Mouse (Mus musculus): ENCODE measurements around the gene Cdk14. TPM values are rescaled to one million over a fixed set of nuclear protein-coding genes. Genes with fewer than 3 reads are reported as not detected.
"Not testable (repeated sequence)": the region's sequence is repeated elsewhere in the genome, so short reads cannot be mapped to it uniquely, and the experiment has no call there.

The Cdk14 gene
- total RNA-seq, 2 experiments from 2014 or later: 160 to 162 TPM

- DNase-seq (ENCODE audit: low spot score in 2 of 2): no peak
Observed at GRCm38 (mm10) chr5:5266787-5267126, 153.4 kb downstream of the Cdk14 start.

- peak; percentile 79 to 83 for DNase-seq (ENCODE audit: low spot score in 2 of 2)
Observed at GRCm38 (mm10) chr5:5265861-5266786, 154.0 kb downstream of the Cdk14 start.

DNA sequence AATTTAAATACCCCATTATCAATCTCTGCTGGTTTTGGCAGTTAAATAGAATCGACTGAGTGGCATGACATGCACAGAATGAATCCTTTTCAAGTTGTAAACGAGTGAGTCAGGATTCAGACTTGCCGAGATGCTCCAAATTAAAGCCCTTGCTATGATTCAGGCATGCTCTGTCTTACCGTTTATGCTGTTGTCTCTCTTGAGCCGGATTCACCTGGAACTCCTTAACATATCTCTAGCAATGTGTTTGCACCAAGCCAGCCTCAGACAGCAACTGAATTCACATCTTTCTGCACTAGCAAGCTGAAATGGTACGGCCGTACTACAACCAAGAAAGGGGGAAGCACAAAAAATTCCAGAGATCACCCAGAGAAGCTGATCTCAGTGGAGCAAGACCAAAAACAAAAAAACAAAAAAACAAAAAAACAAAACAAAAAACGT, 154.7 kb downstream of the Cdk14 start:
- peak in 1 of 2 experiments; percentile 31 for DNase-seq (ENCODE audit: low spot score in 2 of 2)

GRCm38 (mm10) chr5:5264712-5265111, 155.4 kb downstream of the Cdk14 start:
- no peak for DNase-seq (ENCODE audit: low spot score in 2 of 2)

- no peak for DNase-seq (ENCODE audit: low spot score in 2 of 2)
Observed at GRCm38 (mm10) chr5:5261725-5262296, 158.3 kb downstream of the Cdk14 start.

DNA sequence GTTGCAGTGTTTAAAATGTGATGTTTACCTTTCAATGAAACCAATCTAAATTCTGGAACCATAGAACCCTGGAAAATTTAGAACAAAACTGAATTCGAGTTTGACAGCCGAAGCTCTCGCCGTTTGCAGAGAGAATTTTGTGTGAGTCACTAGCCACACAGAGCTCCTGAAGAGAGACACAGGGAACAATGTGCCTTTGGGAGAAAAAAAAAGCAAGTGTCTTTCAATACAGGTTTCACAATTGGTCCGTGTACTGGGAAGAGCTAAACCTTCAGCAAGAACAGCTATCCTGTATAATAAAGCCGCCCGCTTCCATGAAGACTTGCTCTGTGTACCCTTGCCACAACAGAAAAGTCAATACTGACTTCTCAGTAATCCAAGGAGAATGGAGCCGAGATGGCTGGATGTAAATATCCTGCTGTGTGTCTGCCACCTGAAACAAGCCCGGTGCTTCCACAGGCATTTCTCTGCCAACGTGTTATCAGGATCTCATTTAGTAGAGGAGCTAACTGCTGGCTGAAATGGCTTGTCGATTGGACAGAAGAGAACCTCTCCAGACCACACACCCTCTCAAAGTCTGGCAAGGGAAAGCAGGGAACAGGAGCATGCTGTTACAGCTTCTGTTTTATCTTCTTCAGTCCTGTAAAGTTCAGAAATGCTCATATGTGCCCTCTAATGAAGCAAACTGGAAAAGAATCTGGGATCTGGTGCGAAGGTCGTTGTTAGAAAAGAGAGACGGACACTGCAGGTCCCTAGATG, 159.0 kb downstream of the Cdk14 start:
- no peak for DNase-seq (ENCODE audit: low spot score in 2 of 2)

DNA sequence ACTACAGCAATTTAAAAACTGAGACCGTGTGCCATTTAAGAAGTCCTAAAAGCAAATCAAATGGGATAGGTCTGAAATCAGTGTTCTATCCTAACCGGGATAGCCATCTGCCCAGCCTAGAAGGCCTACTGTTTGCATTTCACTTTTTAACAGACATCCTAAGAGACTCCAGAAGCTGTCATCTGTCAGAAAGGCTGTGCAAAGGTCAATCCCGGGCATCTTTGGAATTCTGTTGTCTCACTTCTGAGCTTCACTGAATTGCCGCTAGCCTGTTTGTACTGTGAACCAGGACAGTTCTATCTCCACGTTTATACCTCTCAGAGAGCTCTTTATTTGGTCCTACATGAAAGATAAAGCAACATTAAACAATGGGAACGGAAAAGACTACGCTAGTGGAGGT, 159.8 kb downstream of the Cdk14 start:
- no peak for DNase-seq (ENCODE audit: low spot score in 2 of 2)

- DNase-seq (ENCODE audit: low spot score in 2 of 2): no peak
Observed at GRCm38 (mm10) chr5:5254391-5254790, 165.7 kb downstream of the Cdk14 start.

- DNase-seq (ENCODE audit: low spot score in 2 of 2): no peak
Observed at GRCm38 (mm10) chr5:5253177-5253576, 166.9 kb downstream of the Cdk14 start.

GRCm38 (mm10) chr5:5247671-5248070, 172.4 kb downstream of the Cdk14 start:
- no peak for DNase-seq (ENCODE audit: low spot score in 2 of 2)

DNA sequence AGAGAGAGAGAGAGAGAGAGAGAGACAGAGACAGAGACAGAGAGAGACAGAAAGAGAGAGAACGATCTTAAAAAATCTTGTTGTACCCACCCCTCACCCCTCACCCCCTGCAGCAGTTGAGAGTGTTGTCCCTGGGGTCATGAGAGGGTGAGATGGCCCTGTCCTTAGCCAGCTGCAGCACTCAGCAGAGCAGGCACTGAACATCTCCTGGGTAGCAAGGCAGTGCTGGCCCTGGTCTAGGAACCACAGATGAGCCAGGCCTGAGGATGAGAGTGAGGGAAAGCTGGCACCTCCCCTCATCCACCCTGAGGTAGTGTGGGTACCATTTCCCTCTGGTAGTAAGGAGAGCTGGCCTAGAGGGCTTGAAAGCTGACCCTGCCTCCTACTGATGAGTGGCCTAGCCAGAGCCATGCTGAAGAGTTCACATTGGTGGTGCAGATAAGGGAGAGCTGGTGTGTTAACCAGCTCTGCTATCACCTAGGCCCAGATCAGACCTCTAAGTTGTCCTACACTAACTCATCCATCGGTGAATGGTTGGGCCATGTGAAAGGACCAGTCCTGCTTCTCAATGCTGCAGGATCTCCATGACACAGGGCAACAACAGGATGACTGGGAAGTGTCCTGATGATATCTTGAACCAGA, 173.5 kb downstream of the Cdk14 start:
- no peak for DNase-seq (ENCODE audit: low spot score in 2 of 2)

DNA sequence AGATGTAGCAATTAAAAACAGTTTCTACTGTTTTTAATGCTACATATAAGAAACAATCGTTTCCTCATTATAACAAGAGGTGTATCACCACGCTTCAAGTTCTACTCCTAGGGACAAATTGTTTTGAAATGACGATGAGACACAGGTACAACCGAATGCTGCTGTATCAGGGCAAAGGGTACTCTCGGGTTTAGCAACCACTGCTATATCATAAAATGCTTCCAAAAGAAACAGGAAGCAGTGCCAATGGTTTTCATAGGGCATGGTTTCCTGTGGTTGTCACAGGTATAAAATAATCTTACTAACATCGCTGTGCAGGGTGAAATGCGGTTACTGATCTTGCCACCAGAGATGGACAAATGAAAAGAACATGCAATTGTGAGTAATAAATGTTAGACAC, 174.9 kb downstream of the Cdk14 start:
- DNase-seq (ENCODE audit: low spot score in 2 of 2): no peak

- DNase-seq (ENCODE audit: low spot score in 2 of 2): no peak
Observed at GRCm38 (mm10) chr5:5243648-5244047, 176.5 kb downstream of the Cdk14 start.

DNA sequence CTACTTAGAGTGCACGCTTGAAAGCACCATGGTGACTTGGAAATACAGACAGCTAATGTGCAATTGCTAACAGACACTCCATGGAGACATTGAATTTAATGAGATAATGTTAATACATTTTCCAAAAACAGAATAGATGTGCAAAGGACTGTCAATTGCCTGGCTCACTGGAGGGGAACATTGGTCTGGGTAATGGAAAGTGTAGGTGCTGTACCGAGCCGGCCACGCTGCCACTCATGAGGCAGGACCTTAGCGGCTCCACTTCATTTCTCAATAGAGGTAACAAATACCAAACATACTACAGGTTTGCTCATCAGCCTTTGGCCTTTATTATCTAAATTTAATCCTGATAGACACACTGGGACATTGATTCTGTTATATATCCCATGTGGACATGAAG, 177.4 kb downstream of the Cdk14 start:
- no peak for DNase-seq (ENCODE audit: low spot score in 2 of 2)

DNA sequence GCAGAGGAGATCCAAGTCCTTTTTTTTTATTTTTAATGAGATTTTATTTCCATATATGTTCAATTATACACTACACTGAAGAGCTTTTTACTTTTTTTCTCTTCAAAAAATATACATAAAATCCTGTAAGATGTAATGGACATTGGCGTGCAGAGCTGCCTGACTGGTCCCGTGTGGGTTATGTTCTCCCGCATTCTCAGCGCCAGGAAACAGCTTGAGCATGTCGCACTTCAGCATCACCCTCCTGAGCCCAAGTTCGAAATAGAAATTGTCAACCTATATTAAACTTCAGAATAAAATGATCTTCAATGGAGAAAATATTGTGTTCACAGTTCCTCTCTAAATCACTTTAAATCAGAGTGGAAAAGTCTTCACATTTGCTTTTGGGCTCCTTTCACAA, 179.0 kb downstream of the Cdk14 start:
- DNase-seq (ENCODE audit: low spot score in 2 of 2): no peak

DNA sequence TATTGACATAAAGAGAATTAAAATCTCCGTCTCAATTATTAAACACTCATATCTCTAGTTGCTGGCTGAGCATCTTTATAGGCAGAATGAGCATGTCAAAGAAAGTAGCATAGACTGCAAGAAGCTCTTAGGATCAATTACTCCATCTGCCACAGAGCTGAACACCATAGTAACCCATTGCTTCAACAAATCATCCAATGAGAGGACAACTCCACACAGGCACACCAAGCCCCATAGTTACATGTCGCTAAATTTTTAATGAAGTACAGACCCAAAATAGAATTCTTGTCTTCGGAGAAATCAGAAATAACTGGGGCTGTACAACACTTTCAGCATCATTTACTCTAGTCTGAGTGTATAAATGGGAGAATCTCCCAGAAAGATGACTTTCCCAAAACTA, 180.0 kb downstream of the Cdk14 start:
- DNase-seq (ENCODE audit: low spot score in 2 of 2): no peak

DNA sequence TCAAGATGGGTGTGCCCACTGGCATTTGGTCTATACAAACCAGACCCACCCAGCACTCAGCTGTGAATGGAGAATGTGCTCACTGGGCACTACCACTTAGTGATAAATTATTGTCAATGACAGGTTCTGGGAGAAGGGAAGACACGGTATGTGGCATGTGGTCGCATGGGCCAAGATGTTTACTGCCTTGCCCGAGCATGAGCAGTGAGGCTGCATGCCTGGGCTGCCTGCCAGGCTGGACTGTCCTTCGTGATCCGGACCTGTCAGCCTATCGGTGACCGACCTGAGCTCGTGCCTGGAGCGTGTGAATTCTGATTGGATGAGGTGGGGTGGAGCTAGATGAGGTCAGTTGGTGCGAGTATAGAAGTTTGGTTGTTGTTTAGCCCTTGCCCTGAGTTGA, 185.2 kb downstream of the Cdk14 start:
- DNase-seq (ENCODE audit: low spot score in 2 of 2): not testable (repeated sequence)

DNA sequence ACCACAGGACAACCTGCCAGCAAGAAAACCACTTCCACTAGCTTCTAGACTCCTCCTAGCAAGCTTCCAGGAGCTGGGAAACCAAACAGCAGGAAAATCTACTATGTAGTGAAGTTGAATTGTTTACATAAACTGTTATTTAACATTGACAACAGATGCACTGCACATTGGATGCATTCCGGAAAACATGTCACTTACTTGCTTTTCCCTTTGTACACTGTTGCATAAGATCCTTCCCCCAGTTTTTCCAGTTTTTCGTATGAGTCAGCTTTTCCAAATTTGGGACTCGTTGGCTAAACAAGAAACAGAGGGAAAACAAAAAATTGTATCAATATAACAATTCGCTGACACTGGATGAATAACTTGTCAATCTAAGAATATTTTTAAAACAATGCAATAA, 193.1 kb downstream of the Cdk14 start:
- no peak for DNase-seq (ENCODE audit: low spot score in 2 of 2)

- no peak for DNase-seq (ENCODE audit: low spot score in 2 of 2)
Observed at GRCm38 (mm10) chr5:5211780-5212135, 208.4 kb downstream of the Cdk14 start.

DNA sequence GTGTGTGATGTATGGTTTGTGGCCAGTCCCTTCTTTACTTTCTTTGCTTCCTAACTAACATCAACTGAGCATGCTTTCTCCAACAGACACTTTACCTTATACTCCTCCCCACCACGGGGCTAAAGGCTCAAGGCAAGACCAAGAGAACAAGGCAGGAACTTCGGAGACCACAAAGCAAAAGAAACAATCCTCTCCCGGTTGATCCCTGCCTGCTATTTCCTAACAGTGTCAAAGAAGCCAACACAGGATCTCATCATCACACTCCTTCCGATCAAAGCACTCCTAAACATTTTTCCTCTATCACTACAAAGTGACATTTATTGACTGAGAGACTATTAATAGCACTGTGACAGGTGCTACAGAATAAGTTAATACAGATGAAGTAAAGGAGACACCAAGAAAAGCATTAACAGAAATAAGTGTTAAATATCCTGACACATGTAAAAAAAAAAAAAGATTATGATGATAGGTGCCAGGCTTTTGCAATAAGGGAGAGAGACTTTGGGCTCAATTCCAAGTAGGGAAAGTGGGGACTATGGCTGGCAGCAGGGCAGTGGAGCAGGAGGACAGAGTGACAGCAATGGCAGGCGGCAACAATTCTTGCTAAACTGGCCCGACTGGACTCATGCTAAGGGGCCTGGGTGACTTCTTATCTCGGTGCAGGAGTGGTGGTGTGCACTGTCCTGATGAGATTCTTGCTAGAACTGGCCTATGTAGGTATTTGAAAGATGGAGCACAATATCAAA, 208.9 kb downstream of the Cdk14 start:
- DNase-seq (ENCODE audit: low spot score in 2 of 2): no peak

GRCm38 (mm10) chr5:5208016-5208415, 212.1 kb downstream of the Cdk14 start:
- no peak for DNase-seq (ENCODE audit: low spot score in 2 of 2)
